Mouse (Mus musculus): Measurements from ENCODE around the gene Pkig. TPM values are rescaled to one million over a fixed set of nuclear protein-coding genes. Genes with fewer than 3 reads are reported as not detected.
"Not testable (repeated sequence)": the region's sequence is repeated elsewhere in the genome, so short reads cannot be mapped to it uniquely, and the experiment has no call there.

Pkig gene
- polyA plus RNA-seq, 1 experiment, result 138 TPM

DNA sequence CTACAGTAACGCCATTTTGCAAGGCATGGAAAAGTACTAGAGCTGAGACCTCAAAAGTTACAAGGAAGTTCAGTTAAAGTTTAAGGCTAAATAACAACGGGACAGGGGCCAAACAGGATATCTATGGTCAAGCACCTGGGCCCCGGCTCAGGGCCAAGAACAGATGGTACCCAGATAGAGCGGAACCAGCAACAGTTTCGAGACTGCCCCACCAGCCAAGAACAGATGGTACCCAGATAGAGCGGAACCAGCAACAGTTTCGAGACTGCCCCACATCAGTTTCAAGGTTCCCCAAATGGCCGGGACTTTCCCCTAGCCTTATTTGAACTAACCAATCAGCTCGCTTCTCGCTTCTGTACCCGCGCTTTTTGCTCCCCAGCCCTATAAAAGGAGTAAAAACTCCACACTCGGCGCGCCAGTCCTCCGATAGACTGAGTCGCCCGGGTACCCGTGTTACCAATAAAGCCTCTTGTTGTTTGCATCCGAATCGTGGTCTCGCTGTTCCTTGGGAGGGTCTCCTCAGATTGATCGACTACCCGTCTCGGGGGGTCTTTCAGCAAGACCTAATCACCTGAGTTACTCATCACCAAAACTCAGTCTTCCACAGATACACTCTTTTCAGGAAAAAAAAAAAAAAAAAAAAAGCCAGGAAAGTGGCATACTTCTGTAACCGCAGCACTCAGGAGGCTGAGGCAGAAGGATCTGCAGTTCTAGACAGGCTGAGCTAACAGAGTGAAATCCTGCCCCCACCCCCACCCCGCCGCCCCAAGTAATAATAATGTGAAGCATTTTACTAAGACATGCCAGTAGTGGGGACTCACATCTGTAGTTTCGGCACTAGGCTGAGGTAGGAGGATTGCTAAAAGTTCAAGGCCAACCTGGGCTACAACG is 15.3 kb upstream of the Pkig start:
- peak; percentile 78 to 92 for DNase-seq (ENCODE audit: low read depth in 1 of 2, low spot score in 2 of 2)

DNA sequence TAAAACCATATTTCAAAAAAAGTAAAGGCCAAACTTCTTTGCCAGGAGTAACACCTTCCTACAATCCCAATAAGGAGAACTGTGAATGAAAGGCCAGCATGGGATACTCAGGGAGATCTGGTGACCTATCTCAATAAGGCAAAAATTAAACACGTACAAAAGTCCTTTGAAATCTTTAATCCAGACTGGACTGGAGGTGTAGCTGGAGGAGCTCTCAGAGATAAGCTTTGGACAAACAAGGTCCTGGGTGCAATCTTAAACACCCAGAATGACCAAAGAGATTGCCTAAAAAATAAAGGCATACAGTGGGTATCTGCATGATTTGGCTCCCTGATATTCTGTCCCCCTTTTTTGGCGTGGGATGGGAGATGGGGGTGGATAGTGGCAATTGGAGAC is 14.6 kb upstream of the Pkig start:
- Histone ChIP-seq H3K4me3 (ENCODE audit: extremely low read depth, insufficient read depth, insufficient read length) (peak overlapping the region; percentile 94), H3K27me3 (ENCODE audit: control insufficient read depth, insufficient read depth, low read length) (no peaks in the 10 kb centered on the region), H3K27ac (ENCODE audit: insufficient read depth, low read length) (peak overlapping the region; percentile 100), H3K36me3 (ENCODE audit: control insufficient read depth, insufficient read depth, low read length) (peaks cover 24% of the 10 kb centered on the region), H3K4me1 (ENCODE audit: control insufficient read depth, insufficient read depth, insufficient read length) (peaks cover 16% of the 10 kb centered on the region)
- no peak; the same call in 1 of the 2 replicates for TF ChIP-seq POLR2A (IDR thresholded peaks at IDR 0.05; ENCODE audit: low read depth, low read length)
- TF ChIP-seq CTCF (IDR thresholded peaks at IDR 0.05; ENCODE audit: extremely low read depth, insufficient read depth, insufficient read length, insufficient replicate concordance), result no peak
- WGBS, result 1% methylated on average over 2 of the region's 2 CpGs
- no peak for DNase-seq (ENCODE audit: low read depth in 1 of 2, low spot score in 2 of 2)

More for the DNA sequence above, 15.3 kb upstream of the Pkig start:
- peaks cover 27% of the 10 kb centered on the region for H3K36me3 ChIP-seq (ENCODE audit: control insufficient read depth, insufficient read depth, low read length)
- H3K27me3 ChIP-seq (ENCODE audit: control insufficient read depth, insufficient read depth, low read length), result no peaks in the 10 kb centered on the region
- peak overlapping the region; percentile 94 for H3K4me3 ChIP-seq (ENCODE audit: extremely low read depth, insufficient read depth, insufficient read length)
- peak overlapping the region; percentile 100 for H3K27ac ChIP-seq (ENCODE audit: insufficient read depth, low read length)
- peak; percentile 84 for TF ChIP-seq POLR2A (IDR thresholded peaks at IDR 0.05; ENCODE audit: low read depth, low read length)
- TF ChIP-seq CTCF (IDR thresholded peaks at IDR 0.05; ENCODE audit: extremely low read depth, insufficient read depth, insufficient read length, insufficient replicate concordance), result no peak
- H3K4me1 ChIP-seq (ENCODE audit: control insufficient read depth, insufficient read depth, insufficient read length), result peaks cover 18% of the 10 kb centered on the region
- 4% methylated on average over 30 of the region's 30 CpGs for WGBS

DNA sequence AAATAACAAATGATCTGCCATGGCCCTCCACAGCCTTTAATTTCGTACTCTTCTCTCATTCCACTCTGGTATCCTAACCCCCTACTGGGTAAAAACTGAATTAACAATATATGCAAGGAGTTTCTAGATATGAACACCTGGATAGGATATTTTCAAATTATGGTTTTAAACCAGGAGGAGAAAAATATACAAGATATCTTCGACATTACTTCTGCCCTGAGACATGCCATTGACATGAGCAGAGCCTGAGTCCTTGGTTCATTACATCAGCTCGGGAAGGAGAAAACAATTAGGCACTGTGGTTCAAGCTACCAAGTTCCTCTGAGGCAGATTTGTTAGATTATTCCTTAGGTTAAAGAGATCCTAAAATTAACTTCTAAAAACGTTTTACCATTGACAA is 14.1 kb upstream of the Pkig start:
- WGBS, result 1% methylated on average over 4 of the region's 4 CpGs
- Histone ChIP-seq H3K4me1 (ENCODE audit: control insufficient read depth, insufficient read depth, insufficient read length) (peaks cover 13% of the 10 kb centered on the region), H3K4me3 (ENCODE audit: extremely low read depth, insufficient read depth, insufficient read length) (peak overlapping the region; percentile 94), H3K27me3 (ENCODE audit: control insufficient read depth, insufficient read depth, low read length) (no peaks in the 10 kb centered on the region), H3K27ac (ENCODE audit: insufficient read depth, low read length) (peak overlapping the region; percentile 100), H3K36me3 (ENCODE audit: control insufficient read depth, insufficient read depth, low read length) (peaks cover 20% of the 10 kb centered on the region)
- DNase-seq (ENCODE audit: low read depth in 1 of 2, low spot score in 2 of 2), result no peak
- TF ChIP-seq POLR2A (IDR thresholded peaks at IDR 0.05; ENCODE audit: low read depth, low read length), result no peak
- no peak for TF ChIP-seq CTCF (IDR thresholded peaks at IDR 0.05; ENCODE audit: extremely low read depth, insufficient read depth, insufficient read length, insufficient replicate concordance)

DNA sequence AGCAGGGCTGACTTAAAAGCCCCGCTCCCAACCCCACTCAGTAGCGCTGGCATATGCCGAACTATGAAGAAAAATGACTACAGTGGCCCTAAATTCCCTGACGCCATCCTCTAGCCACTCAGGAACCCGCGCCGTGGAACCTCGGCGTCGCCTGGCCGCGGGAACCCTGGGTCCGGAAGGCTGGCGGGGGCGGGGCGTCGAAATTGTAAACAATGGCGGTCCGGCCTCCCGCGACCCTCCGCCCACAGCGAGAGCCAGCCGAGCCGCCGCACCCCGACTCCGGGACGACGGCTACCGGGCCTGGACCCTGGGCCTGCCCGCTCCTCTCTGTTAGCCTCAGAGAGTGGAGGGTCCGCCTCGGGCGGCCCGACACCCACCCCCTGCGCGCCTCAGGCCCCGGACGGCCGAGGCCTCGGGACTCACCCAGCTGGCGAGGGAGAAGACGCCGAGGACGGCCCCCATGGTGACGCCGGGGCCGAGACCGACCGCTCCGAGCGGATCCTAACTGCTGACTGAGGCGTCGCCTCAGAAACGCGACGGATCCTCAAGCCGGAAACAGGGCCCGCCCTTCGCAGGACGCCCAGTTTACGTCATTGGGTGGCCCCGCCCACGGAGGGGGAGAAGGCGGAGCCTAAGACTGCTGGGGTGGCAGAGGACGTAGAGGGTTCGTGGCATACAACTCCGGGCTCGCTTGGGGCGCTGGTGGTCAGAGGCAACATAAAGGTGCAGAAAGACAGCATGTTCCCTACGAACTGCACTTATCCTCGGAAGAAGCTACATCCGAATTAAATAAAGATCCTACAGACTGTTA is 13.4 kb upstream of the Pkig start, which contains the start of gene Serinc3:
TSS of gene Serinc3 (minus strand) at position 557 of the 811 bp plus-strand sequence.
- Histone ChIP-seq H3K4me1 (ENCODE audit: control insufficient read depth, insufficient read depth, insufficient read length) (peaks cover 11% of the 10 kb centered on the region), H3K36me3 (ENCODE audit: control insufficient read depth, insufficient read depth, low read length) (peaks cover 18% of the 10 kb centered on the region), H3K4me3 (ENCODE audit: extremely low read depth, insufficient read depth, insufficient read length) (peak within 1 kb of the TSS; percentile 94), H3K27ac (ENCODE audit: insufficient read depth, low read length) (peak within 1 kb of the TSS; percentile 100), H3K27me3 (ENCODE audit: control insufficient read depth, insufficient read depth, low read length) (no peaks in the 10 kb centered on the region)
- TF ChIP-seq POLR2A (IDR thresholded peaks at IDR 0.05; ENCODE audit: low read depth, low read length) (peak; percentile 99), CTCF (IDR thresholded peaks at IDR 0.05; ENCODE audit: extremely low read depth, insufficient read depth, insufficient read length, insufficient replicate concordance) (no peak)
- DNase-seq (ENCODE audit: low read depth in 1 of 2, low spot score in 2 of 2), result peak; percentile 97 to 100
- WGBS, result under 1% methylated on average over 74 of the region's 74 CpGs

DNA sequence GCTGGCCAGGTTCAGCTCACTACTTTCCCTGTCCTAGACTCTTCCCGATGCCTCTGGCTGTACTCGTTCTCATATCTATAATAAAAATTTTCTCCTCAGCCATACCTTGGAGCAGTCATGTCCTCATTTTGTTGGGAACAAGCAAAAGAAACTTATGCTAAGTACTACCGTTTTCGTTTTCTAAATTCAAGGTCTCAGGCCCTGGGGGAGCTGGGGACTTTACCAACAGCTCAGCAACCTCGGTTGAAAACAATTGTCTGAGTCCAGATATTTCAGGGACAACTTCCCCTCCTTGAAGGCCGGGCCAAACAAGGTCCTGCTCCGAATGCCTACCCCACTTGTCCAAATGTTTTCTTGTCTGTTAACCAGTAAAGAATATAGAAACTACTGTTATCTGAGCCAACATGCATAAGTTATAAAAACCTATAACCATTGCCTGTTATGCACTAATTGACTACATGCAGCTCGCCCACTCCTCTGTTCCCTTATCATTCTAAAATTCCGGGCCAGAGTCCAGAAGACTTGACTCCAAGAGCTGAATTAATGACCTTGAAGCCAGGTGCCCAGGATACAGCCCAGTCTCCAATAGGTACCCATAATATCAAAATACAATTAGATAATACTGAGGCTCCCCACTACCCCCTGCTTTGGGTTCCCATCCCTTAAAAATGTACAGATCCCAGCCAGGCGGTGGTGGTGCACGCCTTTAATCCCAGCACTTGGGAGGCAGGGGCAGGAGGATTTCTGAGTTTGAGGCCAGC is 12.3 kb upstream of the Pkig start:
- H3K4me1 ChIP-seq (ENCODE audit: control insufficient read depth, insufficient read depth, insufficient read length), result peaks cover 8% of the 10 kb centered on the region
- H3K27me3 ChIP-seq (ENCODE audit: control insufficient read depth, insufficient read depth, low read length), result no peaks in the 10 kb centered on the region
- H3K4me3 ChIP-seq (ENCODE audit: extremely low read depth, insufficient read depth, insufficient read length), result peak overlapping the region; percentile 47; the same call in 1 of the 2 replicates
- DNase-seq (ENCODE audit: low read depth in 1 of 2, low spot score in 2 of 2), result peak in 1 of 2 experiments; percentile 49
- peaks cover 16% of the 10 kb centered on the region for H3K36me3 ChIP-seq (ENCODE audit: control insufficient read depth, insufficient read depth, low read length)
- peak overlapping the region; percentile 89 for H3K27ac ChIP-seq (ENCODE audit: insufficient read depth, low read length)
- TF ChIP-seq POLR2A (IDR thresholded peaks at IDR 0.05; ENCODE audit: low read depth, low read length), result no peak
- no peak for TF ChIP-seq CTCF (IDR thresholded peaks at IDR 0.05; ENCODE audit: extremely low read depth, insufficient read depth, insufficient read length, insufficient replicate concordance)
- WGBS, result 36% methylated on average over 11 of the region's 11 CpGs

DNA sequence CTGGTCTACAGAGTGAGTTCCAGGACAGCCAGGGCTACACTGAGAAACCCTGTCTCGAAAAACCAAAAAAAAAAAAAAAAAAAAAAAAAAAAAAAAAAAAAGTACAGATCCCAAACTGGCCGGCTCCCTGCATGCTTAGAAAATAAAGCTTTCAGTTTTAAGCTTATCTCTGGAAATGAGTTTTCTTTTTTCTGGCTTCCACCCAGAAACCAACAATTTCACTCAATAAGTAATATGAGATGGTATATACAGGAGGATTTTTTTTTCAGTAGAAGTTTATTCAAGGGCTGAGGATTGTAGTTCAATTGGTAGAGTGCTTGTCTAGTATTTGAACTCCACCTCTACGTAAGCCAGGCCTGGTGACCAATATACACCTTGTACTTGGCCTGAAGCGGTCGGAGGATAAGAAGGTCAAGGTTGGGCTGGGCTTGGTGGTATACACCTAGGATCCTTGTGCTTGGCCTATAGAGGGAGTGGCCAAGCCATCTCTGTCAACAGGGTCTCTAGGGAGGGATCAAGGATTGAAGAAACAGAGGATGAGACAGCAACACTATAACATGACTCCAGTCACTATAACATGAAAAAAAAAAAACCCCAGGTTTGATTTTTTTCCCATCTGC is 11.6 kb upstream of the Pkig start:
- TF ChIP-seq POLR2A (IDR thresholded peaks at IDR 0.05; ENCODE audit: low read depth, low read length) (no peak), CTCF (IDR thresholded peaks at IDR 0.05; ENCODE audit: extremely low read depth, insufficient read depth, insufficient read length, insufficient replicate concordance) (no peak)
- peaks cover 12% of the 10 kb centered on the region for H3K36me3 ChIP-seq (ENCODE audit: control insufficient read depth, insufficient read depth, low read length)
- WGBS, result 77% methylated on average over 5 of the region's 5 CpGs
- H3K27me3 ChIP-seq (ENCODE audit: control insufficient read depth, insufficient read depth, low read length), result no peaks in the 10 kb centered on the region
- DNase-seq (ENCODE audit: low read depth in 1 of 2, low spot score in 2 of 2), result no peak
- peaks cover 4% of the 10 kb centered on the region; the same call in 1 of the 2 replicates for H3K4me1 ChIP-seq (ENCODE audit: control insufficient read depth, insufficient read depth, insufficient read length)
- H3K27ac ChIP-seq (ENCODE audit: insufficient read depth, low read length), result peak overlapping the region; percentile 89; the same call in 1 of the 2 replicates
- no peak overlapping the region for H3K4me3 ChIP-seq (ENCODE audit: extremely low read depth, insufficient read depth, insufficient read length)

DNA sequence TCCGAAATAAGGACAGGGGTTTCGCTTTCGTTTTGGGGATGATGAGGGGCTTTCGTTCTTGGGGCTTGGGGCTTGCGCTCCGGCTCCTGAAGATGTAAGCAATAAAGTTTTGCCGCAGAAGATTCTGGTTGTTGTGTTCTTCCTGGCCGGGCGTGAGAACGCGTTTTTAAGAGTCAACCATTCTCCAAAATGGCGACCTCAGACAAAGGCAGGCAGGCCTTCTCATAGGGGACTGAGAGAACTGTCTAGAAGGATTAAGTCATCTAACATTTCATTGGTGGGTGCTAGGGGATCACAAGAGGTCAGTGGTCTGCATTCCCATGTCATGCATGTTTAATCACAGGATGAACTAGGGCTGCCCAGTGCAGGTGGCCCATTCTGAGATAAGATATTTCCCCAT is 2.5 kb upstream of the Pkig start:
- not testable (repeated sequence) for H3K4me1 ChIP-seq (ENCODE audit: control insufficient read depth, insufficient read depth, insufficient read length); DNase-seq (ENCODE audit: low read depth in 1 of 2, low spot score in 2 of 2); H3K4me3 ChIP-seq (ENCODE audit: extremely low read depth, insufficient read depth, insufficient read length); H3K36me3 ChIP-seq (ENCODE audit: control insufficient read depth, insufficient read depth, low read length); H3K27me3 ChIP-seq (ENCODE audit: control insufficient read depth, insufficient read depth, low read length); H3K27ac ChIP-seq (ENCODE audit: insufficient read depth, low read length)
- WGBS, result 98% methylated on average over 9 of the region's 12 CpGs
